Mouse (Mus musculus): ENCODE data around the gene Phykpl.

DNA sequence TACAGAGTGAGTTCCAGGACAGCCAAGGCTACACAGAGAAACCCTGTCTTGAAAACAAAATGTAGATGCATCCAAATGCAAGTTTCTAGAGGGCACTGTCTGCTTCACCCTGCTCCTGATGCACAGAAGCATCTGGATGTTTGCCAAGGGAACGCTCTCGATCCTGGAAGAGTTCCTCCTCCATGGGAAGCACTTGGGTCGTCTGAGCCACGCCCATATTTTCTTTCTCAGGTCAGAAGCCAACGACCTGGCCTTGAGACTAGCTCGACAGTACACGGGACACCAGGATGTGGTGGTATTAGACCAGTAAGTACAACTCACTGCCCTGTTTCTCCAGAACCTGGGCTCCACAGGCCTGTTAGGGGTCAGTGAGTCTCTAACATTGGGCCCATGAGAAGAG is 6.6 kb downstream of the Phykpl start:
- TF ChIP-seq POLR2A (IDR thresholded peaks at IDR 0.05; ENCODE audit: insufficient read length, low read depth) (no peak), TCF3 (IDR thresholded peaks at IDR 0.05; ENCODE audit: insufficient read length, low read depth) (no peak)

All from myocyte (in vitro differentiated cells).